In the genomic region with DNA sequence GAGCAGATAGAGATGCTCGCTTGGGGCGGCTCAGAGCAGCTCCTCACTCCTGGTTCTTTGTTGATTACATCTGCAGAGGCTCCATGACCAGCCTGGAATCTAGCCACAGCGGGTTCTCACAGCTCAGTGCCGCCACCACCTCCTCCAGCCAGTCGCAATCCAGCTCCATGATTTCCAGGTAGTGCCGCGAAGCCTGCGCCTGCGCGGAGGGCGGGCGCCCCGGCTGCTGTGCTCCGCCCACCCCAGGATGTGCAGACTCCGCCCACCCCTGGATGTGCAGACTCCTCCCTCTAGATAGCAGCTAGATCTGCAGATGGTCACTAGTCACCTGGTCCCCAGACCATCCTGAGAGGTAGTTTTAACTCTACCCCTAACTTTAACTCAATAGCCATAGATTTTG, we compare ENCODE assay signal across 7 mouse cellular contexts. TPM values are rescaled to one million over a fixed set of nuclear protein-coding genes. Genes with fewer than 3 reads are reported as not detected.
DNase-seq lines count a peak whose midpoint lies in the region; ATAC-seq and TF ChIP-seq lines count a peak whose summit lies in the region.

No protein-coding gene starts in this region.

- 5% methylated on average over 15 of the region's 15 CpGs for WGBS in midbrain, embryonic 11.5 days
- 8% methylated on average over 13 of the region's 15 CpGs for WGBS in midbrain, embryonic 16.5 days
- WGBS in embryonic facial prominence, embryonic 14.5 days = 37% methylated on average over 10 of the region's 15 CpGs
- 31% methylated on average over 15 of the region's 15 CpGs for WGBS in kidney, postnatal 0 days
- 75% methylated on average over 14 of the region's 15 CpGs for WGBS in heart, adult 2 months

- TF ChIP-seq EP300 in heart, adult 2 months (IDR thresholded peaks at IDR 0.05; ENCODE audit: insufficient read depth, low read depth, low read length) = no peak

- peaks cover 5% of the 10 kb centered on the region; the same call in 1 of the 2 replicates for H3K4me1 ChIP-seq in midbrain, embryonic 11.5 days (ENCODE audit: control insufficient read depth, insufficient read depth, low read length)
- no peaks in the 10 kb centered on the region for H3K4me1 ChIP-seq in midbrain, embryonic 16.5 days (ENCODE audit: control insufficient read depth, insufficient read depth, low read length)
- H3K4me1 ChIP-seq in embryonic facial prominence, embryonic 14.5 days (ENCODE audit: control insufficient read depth, insufficient read depth, low read length) = 0 out of 2 replicates have a peak, but pooled peaks cover 3% of the 10 kb centered on the region
- peaks cover 9% of the 10 kb centered on the region for H3K4me1 ChIP-seq in kidney, postnatal 0 days (replicated peaks; ENCODE audit: insufficient read depth, low read length)
- H3K4me1 ChIP-seq in heart, adult 2 months (ENCODE audit: control insufficient read depth, insufficient read depth, low read length) = peaks cover 2% of the 10 kb centered on the region; the same call in 1 of the 2 replicates

- no peak overlapping the region for H3K27ac ChIP-seq in midbrain, embryonic 11.5 days (ENCODE audit: low read depth, low read length)
- H3K27ac ChIP-seq in midbrain, embryonic 16.5 days (ENCODE audit: low read length) = no peak overlapping the region
- H3K27ac ChIP-seq in embryonic facial prominence, embryonic 14.5 days (replicated peaks; ENCODE audit: low read depth, low read length) = no peak overlapping the region
- no peak overlapping the region for H3K27ac ChIP-seq in kidney, postnatal 0 days
- H3K27ac ChIP-seq in heart, adult 2 months = no peak overlapping the region

- H3K4me3 ChIP-seq in midbrain, embryonic 11.5 days (ENCODE audit: low read depth, low read length) = no peak overlapping the region
- H3K4me3 ChIP-seq in midbrain, embryonic 16.5 days (ENCODE audit: low read depth, low read length) = no peak overlapping the region
- no peak overlapping the region for H3K4me3 ChIP-seq in embryonic facial prominence, embryonic 14.5 days (ENCODE audit: low read depth, low read length)
- no peak overlapping the region for H3K4me3 ChIP-seq in kidney, postnatal 0 days (replicated peaks; ENCODE audit: low read depth, low read length)
- H3K4me3 ChIP-seq in heart, adult 2 months = no peak overlapping the region

- H3K27me3 ChIP-seq in midbrain, embryonic 11.5 days (ENCODE audit: control insufficient read depth, insufficient read depth, low read length) = no peaks in the 10 kb centered on the region
- H3K27me3 ChIP-seq in midbrain, embryonic 16.5 days (ENCODE audit: control insufficient read depth, insufficient read depth, low read depth, low read length) = no peaks in the 10 kb centered on the region
- H3K27me3 ChIP-seq in embryonic facial prominence, embryonic 14.5 days (replicated peaks; ENCODE audit: control insufficient read depth, insufficient read depth, low read length) = no peaks in the 10 kb centered on the region
- no peaks in the 10 kb centered on the region for H3K27me3 ChIP-seq in kidney, postnatal 0 days (ENCODE audit: insufficient read depth, low read length)
- no peaks in the 10 kb centered on the region for H3K27me3 ChIP-seq in heart, adult 2 months (ENCODE audit: control insufficient read depth, insufficient read depth, low read length)

- H3K9me3 ChIP-seq in midbrain, embryonic 11.5 days (ENCODE audit: control insufficient read depth, low read length) = no peaks in the 10 kb centered on the region
- H3K9me3 ChIP-seq in midbrain, embryonic 16.5 days (replicated peaks; ENCODE audit: control insufficient read depth, low read length, poor library complexity, severe bottlenecking) = no peaks in the 10 kb centered on the region
- no peaks in the 10 kb centered on the region for H3K9me3 ChIP-seq in embryonic facial prominence, embryonic 14.5 days (ENCODE audit: control insufficient read depth, low read length)
- no peaks in the 10 kb centered on the region for H3K9me3 ChIP-seq in kidney, postnatal 0 days (replicated peaks; ENCODE audit: low read length)

- TF ChIP-seq CTCF in kidney, postnatal 0 days (IDR thresholded peaks at IDR 0.05; ENCODE audit: low read depth) = no peak
- TF ChIP-seq CTCF in heart, adult 2 months (IDR thresholded peaks at IDR 0.05) = no peak

- TF ChIP-seq POLR2A in heart, adult 2 months (IDR thresholded peaks at IDR 0.05; ENCODE audit: insufficient read depth, low read depth, low read length) = no peak

- no peak overlapping the region for H3K9ac ChIP-seq in midbrain, embryonic 11.5 days (ENCODE audit: low read length)
- H3K9ac ChIP-seq in midbrain, embryonic 16.5 days (ENCODE audit: low read depth, low read length) = no peak overlapping the region
- H3K9ac ChIP-seq in embryonic facial prominence, embryonic 14.5 days (ENCODE audit: low read depth, low read length) = no peak overlapping the region
- no peak overlapping the region for H3K9ac ChIP-seq in kidney, postnatal 0 days (ENCODE audit: low read depth, low read length)
- no peak overlapping the region for H3K9ac ChIP-seq in heart, adult 2 months (ENCODE audit: low read depth, low read length)

- peak; percentile 93 for DNase-seq in midbrain, embryonic 11.5 days (ENCODE audit: low spot score, missing footprints)
- peak; percentile 59 for DNase-seq in embryonic facial prominence, embryonic 14.5 days (ENCODE audit: low spot score)
- DNase-seq in kidney, postnatal 0 days (ENCODE audit: low spot score) = peak; percentile 81
- DNase-seq in retina, embryonic 14.5 days (ENCODE audit: low spot score) = peak; percentile 73
- no peak for DNase-seq in lung, postnatal 10 days
- DNase-seq in heart, adult 2 months = no peak

- ATAC-seq in midbrain, embryonic 11.5 days (ENCODE audit: low FRiP score) = peak; percentile 76
- ATAC-seq in midbrain, embryonic 16.5 days = no peak
- ATAC-seq in embryonic facial prominence, embryonic 14.5 days (ENCODE audit: low read depth) = no peak
- peak; percentile 43; the same call in 1 of the 2 replicates for ATAC-seq in kidney, postnatal 0 days (replicated peaks; ENCODE audit: low FRiP score, low read depth)

- H3K79me2 ChIP-seq in heart, adult 2 months (replicated peaks; ENCODE audit: control insufficient read depth, insufficient read depth, low read length) = no peaks in the 10 kb centered on the region

- intact Hi-C loops in heart, adult 2 months (cut with DNase I) = no loop called here

- no peak overlapping the region for H3K4me2 ChIP-seq in midbrain, embryonic 11.5 days
- H3K4me2 ChIP-seq in midbrain, embryonic 16.5 days (ENCODE audit: low read length) = no peak overlapping the region
- H3K4me2 ChIP-seq in embryonic facial prominence, embryonic 14.5 days (ENCODE audit: low read depth, low read length) = no peak overlapping the region
- H3K4me2 ChIP-seq in kidney, postnatal 0 days (ENCODE audit: low read length) = no peak overlapping the region

- peaks cover 5% of the 10 kb centered on the region; the same call in 1 of the 2 replicates for H3K36me3 ChIP-seq in midbrain, embryonic 11.5 days (ENCODE audit: control insufficient read depth, insufficient read depth, low read length)
- H3K36me3 ChIP-seq in midbrain, embryonic 16.5 days (ENCODE audit: control insufficient read depth, insufficient read depth, low read length) = peaks cover 33% of the 10 kb centered on the region
- H3K36me3 ChIP-seq in embryonic facial prominence, embryonic 14.5 days (ENCODE audit: control insufficient read depth, insufficient read depth, low read length) = peaks cover 76% of the 10 kb centered on the region
- peaks cover 43% of the 10 kb centered on the region for H3K36me3 ChIP-seq in kidney, postnatal 0 days (ENCODE audit: insufficient read depth, low read length)
- H3K36me3 ChIP-seq in heart, adult 2 months (ENCODE audit: control insufficient read depth, insufficient read depth, low read length) = no peaks in the 10 kb centered on the region

RNA-seq across cellular contexts. Expression of a gene that starts 41.8 kb away (rescaled TPM):
- polyA plus RNA-seq in midbrain, embryonic 11.5 days (2014; fragmentation: Nextera tagmentation; extraction: Ambion mirVana) = 32.4 and 36.7 TPM in 2 replicates
- polyA plus RNA-seq in midbrain, embryonic 16.5 days (2015; fragmentation: Nextera tagmentation; extraction: Ambion mirVana) = 60.7 and 63.4 TPM in 2 replicates
- polyA plus RNA-seq in embryonic facial prominence, embryonic 14.5 days (2014; fragmentation: Nextera tagmentation; extraction: Ambion mirVana) = 43.8 and 45.4 TPM in 2 replicates
- 87.6 and 93.7 TPM in 2 replicates for polyA plus RNA-seq in kidney, postnatal 0 days (2015; fragmentation: Nextera tagmentation; extraction: Ambion mirVana)
- 10 to 100 TPM; 65.4 to 89.5 TPM for total RNA-seq in heart, adult 2 months (2021)
- polyA plus RNA-seq in heart, adult 2 months (2012; rRNA removed) = 71.5 and 83.9 TPM in 2 replicates

RNA-seq across cellular contexts. Expression of a gene that starts 42.7 kb away (rescaled TPM):
- 146 and 152 TPM in 2 replicates for polyA plus RNA-seq in midbrain, embryonic 11.5 days (2014; fragmentation: Nextera tagmentation; extraction: Ambion mirVana)
- 103 and 108 TPM in 2 replicates for polyA plus RNA-seq in midbrain, embryonic 16.5 days (2015; fragmentation: Nextera tagmentation; extraction: Ambion mirVana)
- polyA plus RNA-seq in embryonic facial prominence, embryonic 14.5 days (2014; fragmentation: Nextera tagmentation; extraction: Ambion mirVana) = 115 and 138 TPM in 2 replicates
- polyA plus RNA-seq in kidney, postnatal 0 days (2015; fragmentation: Nextera tagmentation; extraction: Ambion mirVana) = 71.2 and 78.6 TPM in 2 replicates
- 10 to 100 TPM; 28.2 to 31.9 TPM for total RNA-seq in heart, adult 2 months (2021)
- polyA plus RNA-seq in heart, adult 2 months (2012; rRNA removed) = 15.9 and 17.4 TPM in 2 replicates

Comparison
In these comparisons a context has a peak if more than half of its experiments do, and no peak if none do; other contexts are left out.
1. ATAC-seq: peak in midbrain, embryonic 11.5 days (single experiment) and kidney, postnatal 0 days (single experiment); none in midbrain, embryonic 16.5 days (single experiment) and embryonic facial prominence, embryonic 14.5 days (single experiment).
2. DNase-seq: peak in midbrain, embryonic 11.5 days (single experiment), embryonic facial prominence, embryonic 14.5 days (single experiment), kidney, postnatal 0 days (single experiment) and retina, embryonic 14.5 days (single experiment); none in lung, postnatal 10 days (single experiment) and heart, adult 2 months (0 of 2).